Mouse (Mus musculus) C2C12 (cell line): ENCODE measurements at regions not wholly inside any gene's neighbourhood (a gene's known extent, or its start where the extent isn't known, plus 50 kb on each side); places are given as distances from the start of the nearest gene placed in this dataset.

Experiments used
- H3K27me3 ChIP-seq: one replicate; pipeline ENCODE4 v1.6.1; 2011; ENCODE audit not compliant: control insufficient read depth, insufficient read depth, insufficient read length
- H3K36me3 ChIP-seq: one replicate; pipeline ENCODE4 v1.6.1; 2011; ENCODE audit not compliant: control insufficient read depth, insufficient read depth
- H3K4me3 ChIP-seq: one replicate; pipeline ENCODE4 v1.5.1; 2011; ENCODE audit warnings: mild to moderate bottlenecking, control low read depth; ENCODE audit not compliant: poor library complexity, insufficient read depth, severe bottlenecking
- H3K79me2 ChIP-seq: one replicate; pipeline ENCODE4 v1.6.1; 2011; ENCODE audit not compliant: control insufficient read depth, insufficient read depth
- H3K79me3 ChIP-seq: one replicate; pipeline ENCODE4 v1.6.1; 2011; ENCODE audit warnings: low read depth, control low read depth
- H3ac ChIP-seq: one replicate; pipeline ENCODE3; 2011; ENCODE audit warnings: low read depth; ENCODE audit not compliant: control insufficient read depth, insufficient read length
- CEBPB ChIP-seq: IDR thresholded peaks from one replicate; pipeline ENCODE4 v1.6.1; 2011; ENCODE audit warnings: low read depth, mild to moderate bottlenecking, control low read depth, moderate library complexity
- CTCF ChIP-seq: IDR thresholded peaks from one replicate; pipeline ENCODE4 v1.5.1; 2011; ENCODE audit not compliant: control insufficient read depth, insufficient read depth, insufficient read length
- FOSL1 ChIP-seq: IDR thresholded peaks from one replicate; pipeline ENCODE4 v1.8.0; 2011; ENCODE audit warnings: mild to moderate bottlenecking, low read length; ENCODE audit not compliant: poor library complexity, insufficient read depth, severe bottlenecking
- MAX ChIP-seq: IDR thresholded peaks from one replicate; pipeline ENCODE4 v1.6.1; 2011; ENCODE audit warnings: mild to moderate bottlenecking, control low read depth
- MYOD1 ChIP-seq: IDR thresholded peaks from one replicate; pipeline ENCODE4 v1.6.1; 2011; ENCODE audit warnings: low read depth; ENCODE audit not compliant: control insufficient read depth, insufficient read length
- MYOG ChIP-seq: IDR thresholded peaks from one replicate; pipeline ENCODE4 v1.6.1; 2011; ENCODE audit not compliant: control insufficient read depth, insufficient read length; ENCODE audit errors: extremely low read depth
- USF1 ChIP-seq: IDR thresholded peaks from one replicate; pipeline ENCODE4 v1.6.1; 2011; ENCODE audit warnings: low read depth, mild to moderate bottlenecking, control low read depth, moderate library complexity

GRCm38 (mm10) chr12:33593685-33594084 is 164.2 kb downstream of the Twistnb start:
- Histone ChIP-seq H3K36me3 (no peaks in the 10 kb centered on the region), H3K4me3 (no peak overlapping the region), H3K27me3 (no peaks in the 10 kb centered on the region), H3K79me2 (no peaks in the 10 kb centered on the region), H3K79me3 (no peaks in the 10 kb centered on the region), H3ac (no peak overlapping the region)
- TF ChIP-seq MAX (no peak), MYOG (no peak), CEBPB (no peak), FOSL1 (no peak)

DNA sequence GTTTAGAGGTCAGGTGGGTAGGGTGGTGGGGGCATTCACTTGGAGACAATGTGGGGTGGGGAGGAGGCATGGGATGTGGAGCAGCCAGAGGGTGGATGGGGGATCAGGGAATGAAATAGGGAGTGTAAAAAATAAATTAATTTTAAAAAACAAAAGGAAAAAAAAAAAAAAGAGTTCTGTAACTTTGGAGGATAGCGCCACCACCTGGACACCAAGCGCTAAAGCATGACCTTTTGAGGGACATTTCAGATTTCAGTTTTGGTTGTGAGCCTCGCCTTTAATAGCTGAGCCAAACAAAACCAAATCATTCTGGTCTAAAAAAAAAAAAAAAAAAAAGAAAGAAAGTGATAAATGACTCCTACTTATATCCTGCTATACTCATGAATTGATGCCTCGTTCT is 176.0 kb downstream of the Twistnb start:
- Histone ChIP-seq H3K4me3 (no peak overlapping the region), H3ac (no peak overlapping the region), H3K79me2 (no peaks in the 10 kb centered on the region), H3K79me3 (no peaks in the 10 kb centered on the region), H3K36me3 (no peaks in the 10 kb centered on the region), H3K27me3 (no peaks in the 10 kb centered on the region)
- TF ChIP-seq FOSL1 (no peak), MYOG (no peak), MYOD1 (no peak), CEBPB (no peak), USF1 (no peak), CTCF (no peak), MAX (no peak)

GRCm38 (mm10) chr12:33607811-33608602 is 178.6 kb downstream of the Twistnb start:
- Histone ChIP-seq H3K4me3 (no peak overlapping the region), H3ac (no peak overlapping the region), H3K79me3 (no peaks in the 10 kb centered on the region), H3K27me3 (no peaks in the 10 kb centered on the region), H3K36me3 (no peaks in the 10 kb centered on the region), H3K79me2 (no peaks in the 10 kb centered on the region)
- no peak for TF ChIP-seq USF1
- TF ChIP-seq CEBPB: no peak
- TF ChIP-seq MYOD1: no peak
- no peak for TF ChIP-seq MYOG
- no peak for TF ChIP-seq MAX
- no peak for TF ChIP-seq CTCF
- no peak for TF ChIP-seq FOSL1

- H3K36me3 ChIP-seq: no peaks in the 10 kb centered on the region
- H3K4me3 ChIP-seq: no peak overlapping the region
- no peaks in the 10 kb centered on the region for H3K27me3 ChIP-seq
- TF ChIP-seq CEBPB: no peak
- no peak for TF ChIP-seq CTCF
- no peak for TF ChIP-seq MAX
- TF ChIP-seq MYOD1: no peak
- TF ChIP-seq USF1: no peak
- TF ChIP-seq MYOG: no peak
- no peak for TF ChIP-seq FOSL1
- H3K79me2 ChIP-seq: no peaks in the 10 kb centered on the region
- H3K79me3 ChIP-seq: no peaks in the 10 kb centered on the region
- no peak overlapping the region for H3ac ChIP-seq
Measured at GRCm38 (mm10) chr12:33612378-33612777, 182.9 kb downstream of the Twistnb start.

DNA sequence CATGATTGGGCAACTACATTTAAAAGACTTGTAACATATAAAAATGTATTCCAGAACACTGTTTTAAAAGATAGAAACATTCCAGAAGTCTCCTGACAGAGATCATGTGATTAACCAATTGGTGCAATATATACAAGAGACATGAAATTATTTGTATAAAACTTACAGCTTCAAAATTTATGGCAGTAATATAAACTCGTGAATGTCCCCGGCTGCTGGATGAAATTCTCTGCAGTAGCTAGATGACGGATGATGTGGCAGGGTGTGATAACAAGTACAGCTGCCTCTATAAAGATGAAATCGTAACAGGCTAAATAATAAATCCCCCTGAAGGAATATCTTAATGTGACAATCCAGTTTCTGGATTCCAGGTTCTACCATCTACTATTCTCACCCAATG is 191.0 kb downstream of the Twistnb start:
- Histone ChIP-seq H3K79me2 (no peaks in the 10 kb centered on the region), H3ac (no peak overlapping the region), H3K27me3 (no peaks in the 10 kb centered on the region), H3K4me3 (no peak overlapping the region), H3K79me3 (no peaks in the 10 kb centered on the region), H3K36me3 (no peaks in the 10 kb centered on the region)
- no peak for TF ChIP-seq CEBPB
- TF ChIP-seq MAX: no peak
- no peak for TF ChIP-seq MYOG
- TF ChIP-seq FOSL1: no peak
- TF ChIP-seq CTCF: no peak
- TF ChIP-seq MYOD1: no peak
- TF ChIP-seq USF1: no peak

DNA sequence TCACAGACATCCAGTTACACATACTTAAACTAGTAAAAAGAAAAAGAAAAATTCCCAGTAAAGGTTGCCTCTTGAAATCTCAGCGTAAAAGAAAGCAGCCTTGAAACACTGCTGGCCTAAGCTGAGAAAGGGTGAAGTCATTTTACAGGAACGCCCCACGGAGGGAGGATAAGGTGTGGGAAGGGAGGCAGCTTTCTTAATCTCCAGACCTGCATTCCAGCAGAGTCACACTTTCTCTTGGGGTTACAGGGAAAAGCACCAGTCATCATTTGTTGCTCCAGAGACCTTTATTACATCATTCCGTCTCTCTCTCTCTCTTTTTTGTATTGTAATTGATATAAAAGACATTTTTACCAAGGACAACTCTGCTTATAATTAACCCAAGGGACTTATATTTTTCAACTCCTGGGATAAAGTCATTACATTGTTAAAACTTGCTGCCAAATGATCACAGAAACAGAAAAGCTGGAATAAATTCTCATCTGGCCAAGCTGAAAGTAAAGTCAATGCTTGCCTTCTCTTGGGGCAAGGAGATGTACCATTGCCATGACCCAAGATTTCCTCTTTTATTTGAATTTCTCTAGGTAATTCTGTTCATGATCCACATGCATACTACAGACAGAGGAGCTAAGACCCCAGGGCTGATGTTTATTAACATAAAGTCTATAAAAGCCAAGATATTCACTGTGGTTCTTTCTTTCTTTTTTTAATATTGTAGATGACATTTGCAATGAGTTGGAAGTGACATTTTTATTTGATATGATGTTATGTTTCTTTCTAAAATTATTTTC is 196.9 kb downstream of the Twistnb start:
- Histone ChIP-seq H3K79me2 (no peaks in the 10 kb centered on the region), H3K36me3 (no peaks in the 10 kb centered on the region), H3K4me3 (no peak overlapping the region), H3K27me3 (no peaks in the 10 kb centered on the region), H3K79me3 (no peaks in the 10 kb centered on the region), H3ac (no peak overlapping the region)
- TF ChIP-seq CTCF (no peak), MYOD1 (no peak), MAX (no peak), CEBPB (no peak), FOSL1 (no peak), MYOG (no peak)
